Mouse (Mus musculus) liver, embryonic 13.5 days (tissue): ENCODE results near the gene 2900011O08Rik. TPM values are rescaled to one million over a fixed set of nuclear protein-coding genes. Genes with fewer than 3 reads are reported as not detected.
"Not testable (repeated sequence)": the region's sequence is repeated elsewhere in the genome, so short reads cannot be mapped to it uniquely, and the experiment has no call there.

ENCODE experiments used
- ATAC-seq: fragments of 200-750 bp; cut with Nextera tagmentation; 2 replicates; pipeline ENCODE4 v1.8.0; 2017; ENCODE audit warnings: low read depth, mild to moderate bottlenecking, moderate number of reproducible peaks, moderate library complexity
- DNase-seq: peaks from one replicate; pipeline ENCODE4 v3.0.0; 2022
- H3K27ac ChIP-seq: fragments of 300-500 bp; sonication (generic); 2 replicates; pipeline ENCODE4 v1.5.1; 2015; ENCODE audit warnings: moderate library complexity, mild to moderate bottlenecking, inconsistent platforms
- H3K27me3 ChIP-seq: fragments of 300-500 bp; sonication (generic); 2 replicates; pipeline ENCODE4 v1.6.1; 2015; ENCODE audit warnings: mild to moderate bottlenecking, inconsistent platforms
- H3K36me3 ChIP-seq: fragments of 300-500 bp; sonication (generic); 2 replicates; pipeline ENCODE4 v1.6.1; 2015; ENCODE audit warnings: mild to moderate bottlenecking, inconsistent platforms
- H3K4me1 ChIP-seq: fragments of 300-500 bp; sonication (generic); replicated peaks from 2 replicates; pipeline ENCODE4 v1.6.1; 2015; ENCODE audit warnings: inconsistent platforms
- H3K4me2 ChIP-seq: fragments of 300-500 bp; sonication (generic); 2 replicates; pipeline ENCODE4 v1.6.1; 2015; ENCODE audit warnings: inconsistent platforms, mild to moderate bottlenecking, moderate library complexity
- H3K4me3 ChIP-seq: fragments of 300-500 bp; sonication (generic); replicated peaks from 2 replicates; pipeline ENCODE4 v1.5.1; 2015; ENCODE audit warnings: mild to moderate bottlenecking, inconsistent platforms
- H3K9ac ChIP-seq: fragments of 300-500 bp; sonication (generic); 2 replicates; pipeline ENCODE4 v1.6.1; 2015; ENCODE audit warnings: mild to moderate bottlenecking, inconsistent platforms
- H3K9me3 ChIP-seq: fragments of 300-500 bp; sonication (generic); replicated peaks from 2 replicates; pipeline ENCODE4 v1.6.1; 2016; ENCODE audit warnings: inconsistent platforms
- WGBS: fragments of 180-500 bp; shearing (Covaris S2); methylation state at CpG from one replicate; pipeline ENCODE4 v1.1.7; 2015; ENCODE audit not compliant: insufficient replicate concordance; 5-methylcytosine and 5-hydroxymethylcytosine counted together
- polyA plus RNA-seq: library from polyadenylated mRNA; unstranded; fragments of >200 nt; fragmentation: Nextera tagmentation; extraction: Ambion mirVana; gene quantifications from 2 replicates; pipeline ENCODE4 v1.2.1, GENCODE M21; 2015

Gene 2900011O08Rik
- polyA plus RNA-seq, 1 experiment from 2014 or later: 0.10 TPM

DNA sequence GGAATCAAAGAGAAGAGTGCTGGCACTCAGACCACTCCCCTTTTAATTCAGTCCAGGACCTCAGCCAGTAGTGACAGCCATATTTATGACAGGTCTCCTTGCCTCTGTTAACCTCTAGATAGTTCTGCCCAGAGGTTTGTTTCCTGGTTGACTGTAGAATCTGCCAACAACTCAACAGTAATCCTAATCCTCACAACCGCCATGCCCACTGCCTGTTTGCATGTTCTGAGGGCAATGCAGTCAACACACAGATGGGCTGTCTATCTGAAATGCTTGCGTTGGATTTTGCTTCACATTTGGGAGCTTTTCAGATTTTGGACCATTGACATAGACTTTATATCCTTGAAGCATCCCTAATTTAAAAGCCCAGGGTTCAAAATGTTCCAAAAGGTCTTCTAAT, 56.0 kb downstream of the 2900011O08Rik start:
- no peaks in the 10 kb centered on the region for H3K27me3 ChIP-seq
- H3K4me1 ChIP-seq: no peaks in the 10 kb centered on the region
- H3K9ac ChIP-seq: no peak overlapping the region
- H3K36me3 ChIP-seq: no peaks in the 10 kb centered on the region
- H3K4me3 ChIP-seq: no peak overlapping the region
- 62% methylated on average over 2 of the region's 2 CpGs for WGBS
- H3K4me2 ChIP-seq: no peak overlapping the region
- no peak overlapping the region for H3K27ac ChIP-seq
- H3K9me3 ChIP-seq: no peaks in the 10 kb centered on the region
- ATAC-seq: no peak
- no peak for DNase-seq

DNA sequence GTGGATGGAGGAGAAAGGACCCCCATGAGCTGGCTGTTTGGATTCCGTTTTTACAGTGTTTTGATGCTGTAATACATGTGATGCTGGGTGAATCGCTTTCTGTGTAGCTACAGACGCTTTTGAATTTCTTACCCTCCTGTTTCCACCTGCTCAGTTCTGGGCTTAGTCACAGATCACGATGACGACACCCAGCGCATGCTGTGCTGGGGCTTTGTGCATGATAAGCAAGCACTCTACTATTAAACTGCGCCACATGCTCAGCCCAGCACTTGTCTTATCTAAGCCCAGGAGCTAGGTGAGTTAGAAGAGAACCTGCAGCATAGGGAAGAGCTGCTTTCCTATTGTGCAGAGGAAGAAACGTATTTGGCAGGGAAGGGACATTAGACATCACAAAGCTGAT, 58.3 kb downstream of the 2900011O08Rik start:
- Histone ChIP-seq H3K27ac (no peak overlapping the region), H3K4me1 (no peaks in the 10 kb centered on the region), H3K4me2 (no peak overlapping the region), H3K27me3 (no peaks in the 10 kb centered on the region), H3K9ac (no peak overlapping the region), H3K4me3 (no peak overlapping the region), H3K9me3 (no peaks in the 10 kb centered on the region), H3K36me3 (no peaks in the 10 kb centered on the region)
- DNase-seq: no peak
- ATAC-seq: no peak
- 59% methylated on average over 8 of the region's 8 CpGs for WGBS

DNA sequence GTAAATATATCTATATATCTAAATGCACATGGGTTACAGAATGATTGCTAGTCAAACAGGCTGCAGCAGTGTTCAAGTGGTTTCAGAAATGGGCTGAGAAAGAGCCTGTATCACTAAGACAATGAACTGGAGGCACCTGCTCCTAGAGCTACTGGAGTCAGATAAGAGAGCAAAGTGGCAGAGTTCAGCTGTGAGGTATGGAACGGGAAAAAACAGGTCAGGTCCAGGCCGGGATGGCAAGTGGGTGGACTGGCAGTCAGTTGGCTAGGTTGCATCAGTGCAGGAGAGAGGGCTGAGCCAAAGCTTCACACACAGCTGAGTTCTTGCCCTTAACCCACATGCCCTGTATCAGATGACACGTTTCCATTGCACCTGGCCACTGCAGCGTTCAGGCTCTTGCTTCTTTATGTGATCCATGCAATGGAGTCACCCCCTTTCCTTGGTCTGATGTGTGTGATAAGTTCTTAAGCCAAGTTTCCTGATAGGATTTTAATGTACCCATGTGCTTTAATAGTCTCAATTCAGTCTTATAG, 59.9 kb downstream of the 2900011O08Rik start:
- WGBS: 49% methylated on average over 4 of the region's 4 CpGs
- Histone ChIP-seq H3K9me3 (no peaks in the 10 kb centered on the region), H3K27ac (no peak overlapping the region), H3K4me1 (no peaks in the 10 kb centered on the region), H3K4me3 (no peak overlapping the region), H3K4me2 (no peak overlapping the region), H3K9ac (no peak overlapping the region), H3K27me3 (no peaks in the 10 kb centered on the region), H3K36me3 (no peaks in the 10 kb centered on the region)
- DNase-seq: no peak
- no peak for ATAC-seq

DNA sequence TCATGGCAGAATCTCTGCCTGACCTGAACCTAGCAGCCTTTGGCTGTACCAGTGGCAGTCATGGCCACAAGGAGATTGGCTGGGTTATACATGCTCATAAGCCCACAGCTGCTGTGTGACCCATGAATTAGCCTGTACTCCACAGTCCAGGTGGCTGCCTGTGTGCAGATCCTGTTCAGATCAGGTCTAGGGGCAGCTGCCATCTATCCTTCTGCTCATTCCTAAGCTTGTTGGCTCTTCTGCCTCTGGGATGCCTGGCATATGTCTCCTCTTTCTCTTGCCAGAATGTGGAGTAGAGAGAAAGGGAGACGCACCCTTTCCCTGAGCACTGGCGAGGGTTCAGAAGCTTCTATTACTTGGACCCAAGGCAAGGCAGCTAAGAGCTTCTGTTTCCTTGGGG, 65.8 kb downstream of the 2900011O08Rik start:
- no peaks in the 10 kb centered on the region for H3K4me1 ChIP-seq
- no peak overlapping the region for H3K4me2 ChIP-seq
- H3K9me3 ChIP-seq: no peaks in the 10 kb centered on the region
- 61% methylated on average over 2 of the region's 2 CpGs for WGBS
- H3K27ac ChIP-seq: no peak overlapping the region
- ATAC-seq (no peak), DNase-seq (no peak)
- H3K4me3 ChIP-seq: no peak overlapping the region
- H3K36me3 ChIP-seq: no peaks in the 10 kb centered on the region
- H3K9ac ChIP-seq: no peak overlapping the region
- no peaks in the 10 kb centered on the region for H3K27me3 ChIP-seq

DNA sequence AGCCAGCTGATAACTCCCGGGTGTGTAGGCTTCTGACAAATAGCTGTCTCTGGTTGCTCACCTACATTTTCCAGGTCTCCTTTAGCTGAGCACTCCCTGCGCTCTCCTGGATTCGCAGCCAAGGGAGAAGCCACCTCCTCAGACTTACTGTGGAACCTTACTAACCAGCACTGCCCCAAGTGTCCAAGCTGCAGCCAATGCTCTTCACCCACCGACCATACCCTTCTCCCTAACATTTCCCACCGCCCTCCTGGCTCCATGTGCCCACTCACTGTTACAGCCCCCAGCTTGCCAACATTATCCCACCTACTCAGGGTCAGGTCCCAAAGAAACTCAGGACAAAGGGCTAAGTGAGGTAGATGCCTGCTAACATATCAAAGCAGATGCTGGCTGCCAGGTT, 66.7 kb downstream of the 2900011O08Rik start:
- Histone ChIP-seq H3K9ac (no peak overlapping the region), H3K27ac (no peak overlapping the region), H3K36me3 (no peaks in the 10 kb centered on the region), H3K4me3 (no peak overlapping the region), H3K27me3 (no peaks in the 10 kb centered on the region), H3K4me2 (no peak overlapping the region), H3K9me3 (no peaks in the 10 kb centered on the region), H3K4me1 (no peaks in the 10 kb centered on the region)
- ATAC-seq (no peak), DNase-seq (no peak)
- 56% methylated on average over 5 of the region's 5 CpGs for WGBS

DNA sequence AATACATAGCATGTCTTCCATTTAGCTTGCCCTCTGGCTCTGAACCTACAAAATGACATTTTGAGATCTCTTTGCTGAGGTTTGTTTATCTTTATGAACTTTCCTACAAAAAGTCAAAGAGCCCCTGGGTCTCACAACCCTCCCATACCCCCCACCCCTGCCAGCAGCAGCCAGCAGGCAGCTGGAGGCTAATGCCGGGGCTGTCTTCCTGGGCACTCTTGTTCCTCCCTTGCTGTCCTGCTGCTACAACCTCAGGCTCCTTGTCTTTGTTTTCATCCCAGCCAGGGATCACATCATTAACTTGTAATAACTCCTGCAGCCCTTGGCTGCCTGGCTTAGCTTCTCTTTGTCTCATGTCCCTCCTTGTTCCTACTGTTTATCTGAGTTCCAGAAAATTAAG, 68.9 kb downstream of the 2900011O08Rik start:
- no peaks in the 10 kb centered on the region for H3K36me3 ChIP-seq
- H3K4me2 ChIP-seq: no peak overlapping the region
- ATAC-seq (no peak), DNase-seq (no peak)
- H3K27me3 ChIP-seq: no peaks in the 10 kb centered on the region
- H3K27ac ChIP-seq: no peak overlapping the region
- no peaks in the 10 kb centered on the region for H3K4me1 ChIP-seq
- 59% methylated on average over 1 of the region's 1 CpGs for WGBS
- H3K4me3 ChIP-seq: no peak overlapping the region
- H3K9me3 ChIP-seq: no peaks in the 10 kb centered on the region
- no peak overlapping the region for H3K9ac ChIP-seq

DNA sequence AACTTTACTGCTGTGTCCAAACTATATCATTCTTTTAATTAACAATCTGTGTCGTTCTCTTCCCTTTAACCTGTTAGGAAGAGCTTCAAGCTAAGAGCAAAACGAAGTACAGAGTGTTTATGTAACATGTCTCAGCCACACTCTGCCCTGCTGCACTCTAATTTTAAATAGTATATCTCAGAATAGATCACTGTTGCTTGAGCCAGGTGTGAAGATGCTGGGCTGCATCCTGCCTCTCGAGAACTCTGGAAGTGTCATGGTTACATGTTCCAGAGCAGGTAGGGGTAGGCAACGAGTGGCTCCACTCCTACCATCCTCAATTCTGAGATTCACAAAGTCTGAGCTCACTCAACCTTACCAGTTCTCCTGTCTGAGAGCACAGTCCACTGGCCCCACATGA, 70.3 kb downstream of the 2900011O08Rik start:
- Histone ChIP-seq H3K9me3 (no peaks in the 10 kb centered on the region), H3K27ac (no peak overlapping the region), H3K4me1 (no peaks in the 10 kb centered on the region), H3K27me3 (no peaks in the 10 kb centered on the region), H3K9ac (no peak overlapping the region), H3K4me3 (no peak overlapping the region), H3K4me2 (no peak overlapping the region), H3K36me3 (no peaks in the 10 kb centered on the region)
- ATAC-seq: no peak
- DNase-seq: no peak
- 47% methylated on average over 4 of the region's 4 CpGs for WGBS

DNA sequence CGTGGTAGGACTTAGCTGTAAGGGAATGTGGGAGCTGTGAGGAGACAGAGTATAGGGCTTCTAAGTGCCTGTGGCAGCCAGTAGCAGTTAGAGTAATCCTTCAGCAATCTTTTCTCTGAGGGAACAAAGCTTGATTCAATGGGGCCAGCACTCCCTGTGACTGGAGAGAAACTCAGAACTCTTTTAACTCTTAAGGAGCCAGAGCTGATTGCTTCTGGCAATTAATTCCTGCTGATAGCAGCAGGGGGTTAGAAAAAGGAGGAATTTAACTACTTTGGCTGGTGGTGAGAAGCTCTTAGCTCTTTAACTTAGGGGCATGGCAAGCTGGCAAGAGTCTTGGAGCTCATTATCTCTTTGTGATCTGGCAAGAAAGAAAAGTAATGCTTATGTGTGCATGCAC, 72.1 kb downstream of the 2900011O08Rik start:
- H3K4me2 ChIP-seq: no peak overlapping the region
- no peak for ATAC-seq
- H3K4me1 ChIP-seq: no peaks in the 10 kb centered on the region
- no peak for DNase-seq
- H3K27ac ChIP-seq: no peak overlapping the region
- H3K9ac ChIP-seq: no peak overlapping the region
- no peaks in the 10 kb centered on the region for H3K9me3 ChIP-seq
- no peaks in the 10 kb centered on the region for H3K36me3 ChIP-seq
- 23% methylated on average over 1 of the region's 1 CpGs for WGBS
- H3K27me3 ChIP-seq: no peaks in the 10 kb centered on the region
- H3K4me3 ChIP-seq: no peak overlapping the region

DNA sequence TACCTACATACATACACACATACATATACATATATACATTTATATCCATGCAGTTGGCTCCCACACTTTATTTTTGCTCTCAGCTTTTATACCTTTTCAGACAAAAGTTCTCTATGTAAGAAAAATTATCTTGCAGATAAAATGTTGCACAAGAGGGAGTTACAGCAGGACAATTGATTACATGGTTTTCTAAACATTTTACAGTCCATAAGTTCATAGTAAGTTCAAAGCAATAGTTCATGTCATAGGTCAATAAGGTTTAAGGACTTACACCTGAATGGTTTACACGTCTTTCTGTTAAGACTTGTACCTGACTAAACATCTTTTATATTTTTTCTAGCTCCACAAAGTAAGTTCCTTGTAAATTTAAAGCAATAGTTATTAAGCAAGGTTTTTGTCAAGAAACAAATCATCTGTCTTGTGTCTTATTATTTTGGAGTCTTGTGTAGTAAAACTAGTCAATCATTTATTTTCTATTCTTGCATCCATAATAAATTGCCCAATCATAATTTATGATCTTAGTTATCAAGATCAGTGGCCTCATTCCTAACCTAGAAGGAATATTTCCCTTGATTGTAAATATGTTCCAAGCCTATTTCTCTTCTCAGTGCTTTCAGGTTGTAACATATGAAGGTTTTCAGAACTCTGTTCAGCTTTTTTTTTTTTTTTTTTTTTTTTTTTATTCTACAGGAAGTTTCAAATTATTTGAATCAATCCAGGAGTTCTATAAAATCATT, 72.9 kb downstream of the 2900011O08Rik start:
- H3K36me3 ChIP-seq: no peaks in the 10 kb centered on the region
- DNase-seq (no peak), ATAC-seq (no peak)
- H3K4me3 ChIP-seq: no peak overlapping the region
- no peaks in the 10 kb centered on the region for H3K4me1 ChIP-seq
- WGBS: 38% methylated on average over 1 of the region's 1 CpGs
- no peak overlapping the region for H3K4me2 ChIP-seq
- H3K27me3 ChIP-seq: no peaks in the 10 kb centered on the region
- H3K27ac ChIP-seq: no peak overlapping the region
- no peaks in the 10 kb centered on the region for H3K9me3 ChIP-seq
- no peak overlapping the region for H3K9ac ChIP-seq

DNA sequence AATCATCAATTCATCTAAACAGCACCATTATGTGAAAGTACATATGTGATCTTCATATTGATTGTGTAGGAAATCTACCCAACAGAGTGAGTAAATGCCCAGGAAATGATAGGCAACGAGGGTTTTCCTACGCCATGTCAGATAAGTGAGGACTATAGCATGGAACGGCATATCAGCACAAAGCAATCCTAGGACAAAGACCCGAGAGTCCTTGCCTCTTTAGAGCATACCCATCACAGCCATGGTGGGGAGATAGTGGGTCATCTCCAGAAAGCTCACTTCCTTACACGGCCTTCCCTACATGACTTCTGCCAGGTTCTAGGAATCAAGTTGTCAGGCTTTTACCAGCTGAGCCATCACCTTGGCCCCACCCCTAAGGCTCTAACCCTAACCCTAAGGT, 73.5 kb downstream of the 2900011O08Rik start:
- Histone ChIP-seq H3K4me3 (no peak overlapping the region), H3K27ac (no peak overlapping the region), H3K4me1 (no peaks in the 10 kb centered on the region), H3K27me3 (no peaks in the 10 kb centered on the region), H3K4me2 (no peak overlapping the region), H3K9me3 (no peaks in the 10 kb centered on the region), H3K9ac (no peak overlapping the region), H3K36me3 (no peaks in the 10 kb centered on the region)
- DNase-seq (no peak), ATAC-seq (no peak)
- 51% methylated on average over 5 of the region's 5 CpGs for WGBS

DNA sequence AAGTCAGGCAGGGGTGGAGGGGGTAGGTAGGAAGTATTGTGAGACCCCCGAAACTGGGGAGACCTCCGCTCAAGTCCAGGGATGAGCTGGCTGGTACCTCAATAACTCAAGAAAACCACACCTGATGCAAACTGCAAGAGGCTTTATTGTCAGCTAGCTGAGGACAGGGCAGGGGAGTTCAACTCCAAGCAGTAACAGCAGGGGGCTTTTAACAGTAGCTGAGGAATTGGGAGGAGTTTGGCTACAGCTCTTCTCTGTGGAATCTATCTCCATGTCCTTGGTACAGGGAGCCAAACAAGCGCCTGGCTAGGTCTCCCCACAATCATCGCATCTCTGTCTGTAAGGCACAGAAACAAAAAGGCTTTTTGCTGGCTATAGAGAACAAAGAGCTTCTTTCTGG, 80.2 kb downstream of the 2900011O08Rik start:
- ATAC-seq, H3K27me3 ChIP-seq, H3K4me1 ChIP-seq, H3K9me3 ChIP-seq, H3K27ac ChIP-seq, H3K9ac ChIP-seq, H3K36me3 ChIP-seq, DNase-seq, H3K4me3 ChIP-seq, H3K4me2 ChIP-seq: not testable (repeated sequence)
- 77% methylated on average over 4 of the region's 4 CpGs for WGBS

DNA sequence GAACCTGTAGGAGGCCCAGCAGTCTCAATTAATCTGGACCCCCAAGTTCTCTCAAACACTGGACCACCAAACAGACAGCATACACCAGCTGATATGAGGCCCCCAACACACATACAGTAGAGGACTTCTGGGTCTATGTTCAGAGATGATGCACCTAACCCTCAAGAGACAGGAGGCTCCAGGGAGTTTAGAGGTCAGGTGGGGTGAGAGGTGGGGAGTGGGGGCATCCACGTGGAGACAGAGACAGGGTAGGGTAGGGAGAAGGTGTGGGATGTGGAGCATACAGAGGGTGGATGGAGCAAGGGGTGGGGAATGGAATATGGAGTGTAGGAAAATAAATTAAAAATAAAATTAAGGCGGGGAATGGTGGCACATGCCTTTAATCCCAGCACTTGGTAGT, 82.3 kb downstream of the 2900011O08Rik start:
- DNase-seq, H3K27me3 ChIP-seq, ATAC-seq, H3K4me2 ChIP-seq, H3K36me3 ChIP-seq, H3K9me3 ChIP-seq, H3K9ac ChIP-seq, H3K4me1 ChIP-seq, H3K27ac ChIP-seq, H3K4me3 ChIP-seq: not testable (repeated sequence)
- WGBS: 45% methylated on average over 2 of the region's 2 CpGs
